Mouse (Mus musculus) heart, postnatal 4 days (tissue): ENCODE measurements around the gene Ppm1n. TPM values are rescaled to one million over a fixed set of nuclear protein-coding genes. Genes with fewer than 3 reads are reported as not detected.

Experiments
- total RNA-seq, 2 experiments: library from RNA; stranded (reverse); gene quantifications; 2 replicates each; pipeline ENCODE4 v1.2.3; 2021

The Ppm1n gene
- total RNA-seq, 2 experiments from 2014 or later = 0.26 TPM; not detected in 1

Other genes with a start within 250 kb of the Ppm1n start
- gene Rsph6a, start 225.4 kb downstream of the Ppm1n start, total RNA-seq = not detected
- gene Dmwd, start 203.8 kb downstream of the Ppm1n start, total RNA-seq = 10 to 100 TPM; 60.3 to 62.9 TPM
- gene Dmpk, start 196.2 kb downstream of the Ppm1n start, total RNA-seq = 100 to 1,000 TPM; 188 to 201 TPM
- 10 to 100 TPM; 10.3 to 10.4 TPM for gene Six5, start 185.5 kb downstream of the Ppm1n start, total RNA-seq
- gene Gm4969, start 161.7 kb downstream of the Ppm1n start, total RNA-seq = under 1 TPM; 0.33 to 0.56 TPM
- gene Fbxo46, start 160.2 kb downstream of the Ppm1n start, total RNA-seq = 1 to 10 TPM; 5.5 to 7.2 TPM
- gene Qpctl, start 130.8 kb downstream of the Ppm1n start, total RNA-seq = 1 to 10 TPM; 6.9 to 7.7 TPM
- 10 to 100 TPM; 95.2 to 99.9 TPM for gene Snrpd2, start 130.3 kb downstream of the Ppm1n start, total RNA-seq
- gene Gipr, start 113.9 kb downstream of the Ppm1n start, total RNA-seq = 1 to 10 TPM; 1.3 TPM
- gene Eml2, start 103.6 kb downstream of the Ppm1n start, total RNA-seq = 10 to 100 TPM; 70.6 to 77.3 TPM
- 1 to 10 TPM; 6.7 to 8.1 TPM for gene Gpr4, start 67.5 kb downstream of the Ppm1n start, total RNA-seq
- gene Opa3, start 51.7 kb downstream of the Ppm1n start, total RNA-seq = 10 to 100 TPM; 54.7 to 60.0 TPM
- gene Vasp, start 8.2 kb downstream of the Ppm1n start, total RNA-seq = 100 to 1,000 TPM; 117 to 119 TPM
- 10 to 100 TPM; 30.2 to 32.3 TPM for gene Rtn2, start 2.6 kb upstream of the Ppm1n start, total RNA-seq
- under 1 TPM; 0.52 to 0.86 TPM for gene Fosb, start 30.0 kb upstream of the Ppm1n start, total RNA-seq
- 10 to 100 TPM; 42.4 to 43.5 TPM for gene Ercc1, start 64.7 kb upstream of the Ppm1n start, total RNA-seq
- 1 to 10 TPM; 9.0 to 9.5 TPM for gene Cd3eap, start 79.4 kb upstream of the Ppm1n start, total RNA-seq
- gene Ppp1r13l, start 79.7 kb upstream of the Ppm1n start, total RNA-seq = 10 to 100 TPM; 39.0 to 47.2 TPM
- 10 to 100 TPM; 13.8 to 18.6 TPM for gene Ercc2, start 101.9 kb upstream of the Ppm1n start, total RNA-seq
- under 1 TPM; 0.33 to 0.36 TPM for gene Klc3, start 124.0 kb upstream of the Ppm1n start, total RNA-seq
- 1,000 to 10,000 TPM; 2,784 to 3,078 TPM for gene Ckm, start 124.7 kb upstream of the Ppm1n start, total RNA-seq
- gene Mark4, start 178.8 kb upstream of the Ppm1n start, total RNA-seq = 10 to 100 TPM; 28.8 to 30.3 TPM
- 1 to 10 TPM in 1 of 2 experiments, under 1 TPM in 1; 0.93 to 1.1 TPM for gene Exoc3l2, start 183.3 kb upstream of the Ppm1n start, total RNA-seq
- gene Bloc1s3, start 228.3 kb upstream of the Ppm1n start, total RNA-seq = 1 to 10 TPM; 2.0 to 2.5 TPM
- 10 to 100 TPM; 45.8 to 46.8 TPM for gene Trappc6a, start 228.3 kb upstream of the Ppm1n start, total RNA-seq
- gene Nkpd1, start 237.8 kb upstream of the Ppm1n start, total RNA-seq = not detected